Mouse (Mus musculus) kidney, adult 2 months (tissue): ENCODE measurements around the gene Zfp62.

ENCODE experiments used
- CTCF ChIP-seq: fragments of 200-500 bp; conservative IDR thresholded peaks from 2 replicates; pipeline ENCODE4 v1.5.1; 2011; ENCODE audit warnings: low read depth, mild to moderate bottlenecking, control low read depth, low read length, moderate library complexity, mixed read lengths; ENCODE audit not compliant: insufficient read depth, insufficient read length
- POLR2A ChIP-seq: fragments of 200-500 bp; IDR thresholded peaks from one replicate; pipeline ENCODE4 v1.6.1; 2011; ENCODE audit warnings: low read depth, low read length, control low read depth

GRCm38 (mm10) chr11:49248226-49248973, 45.3 kb downstream of the Zfp62 start:
- TF ChIP-seq CTCF (no peak), POLR2A (no peak)
